Mouse (Mus musculus) megakaryocyte, embryonic 14.5 days (primary cell): ENCODE data around the gene Tenm4. TPM values are rescaled to one million over a fixed set of nuclear protein-coding genes. Genes with fewer than 3 reads are reported as not detected.

ENCODE experiments used
- H3K27me3 ChIP-seq: replicated peaks from 2 replicates; pipeline ENCODE3; 2012; ENCODE audit warnings: inconsistent platforms
- H3K36me3 ChIP-seq: replicated peaks from 2 replicates; pipeline ENCODE3; 2012; ENCODE audit warnings: low read length, inconsistent platforms, mixed read lengths
- H3K4me1 ChIP-seq: 2 replicates; pipeline ENCODE4 v1.6.1; 2012; ENCODE audit warnings: inconsistent platforms
- H3K4me3 ChIP-seq: replicated peaks from 2 replicates; pipeline ENCODE3; 2012; ENCODE audit warnings: moderate library complexity, mild to moderate bottlenecking, inconsistent platforms
- H3K9me3 ChIP-seq: 2 replicates; pipeline ENCODE4 v1.6.1; 2012; ENCODE audit warnings: inconsistent platforms
- FLI1 ChIP-seq: IDR thresholded peaks from 2 replicates; pipeline ENCODE4 v1.6.1; 2012; ENCODE audit warnings: low read length, inconsistent platforms, mixed read lengths
- GATA1 ChIP-seq: IDR thresholded peaks from 3 replicates; pipeline ENCODE4 v1.6.1; 2012; ENCODE audit warnings: mixed read lengths, low read length, inconsistent platforms, borderline replicate concordance
- polyA plus RNA-seq: library from polyadenylated mRNA; stranded (reverse); fragments of >175 nt; gene quantifications from 2 replicates; pipeline ENCODE4 v1.2.3, GENCODE M21; 2012; ENCODE audit warnings: low replicate concordance; ENCODE audit not compliant: insufficient read depth

Gene Tenm4
- polyA plus RNA-seq, 1 experiment, result not detected

GRCm38 (mm10) chr7:96572995-96573394 lies 401.9 kb downstream of the Tenm4 start:
- H3K36me3 ChIP-seq, result no peaks in the 10 kb centered on the region
- TF ChIP-seq GATA1, result no peak
- no peak for TF ChIP-seq FLI1

GRCm38 (mm10) chr7:96575202-96575650 lies 404.2 kb downstream of the Tenm4 start:
- peaks cover 18% of the 10 kb centered on the region for H3K27me3 ChIP-seq
- H3K4me1 ChIP-seq, result no peaks in the 10 kb centered on the region
- H3K4me3 ChIP-seq, result no peak overlapping the region
- no peaks in the 10 kb centered on the region for H3K36me3 ChIP-seq
- no peaks in the 10 kb centered on the region for H3K9me3 ChIP-seq
- no peak for TF ChIP-seq FLI1
- no peak for TF ChIP-seq GATA1

More at GRCm38 (mm10) chr7:96572995-96573394, 401.9 kb downstream of the Tenm4 start:
- Histone ChIP-seq H3K4me3 (no peak overlapping the region), H3K9me3 (no peaks in the 10 kb centered on the region), H3K4me1 (no peaks in the 10 kb centered on the region), H3K27me3 (peaks cover 11% of the 10 kb centered on the region)

- H3K4me1 ChIP-seq, result no peaks in the 10 kb centered on the region
- H3K4me3 ChIP-seq, result no peak overlapping the region
- TF ChIP-seq GATA1, result no peak
- no peak for TF ChIP-seq FLI1
- no peaks in the 10 kb centered on the region for H3K36me3 ChIP-seq
- no peaks in the 10 kb centered on the region for H3K9me3 ChIP-seq
- peaks cover 39% of the 10 kb centered on the region for H3K27me3 ChIP-seq
Observed at GRCm38 (mm10) chr7:96582752-96583151, 411.7 kb downstream of the Tenm4 start.

GRCm38 (mm10) chr7:96587403-96587802 lies 416.4 kb downstream of the Tenm4 start:
- H3K36me3 ChIP-seq, result no peaks in the 10 kb centered on the region
- H3K9me3 ChIP-seq, result no peaks in the 10 kb centered on the region
- no peaks in the 10 kb centered on the region for H3K4me1 ChIP-seq
- H3K4me3 ChIP-seq, result no peak overlapping the region
- TF ChIP-seq GATA1 (no peak), FLI1 (no peak)
- peaks cover 49% of the 10 kb centered on the region for H3K27me3 ChIP-seq

- Histone ChIP-seq H3K4me3 (no peak overlapping the region), H3K4me1 (no peaks in the 10 kb centered on the region), H3K36me3 (no peaks in the 10 kb centered on the region), H3K27me3 (peaks cover 49% of the 10 kb centered on the region), H3K9me3 (no peaks in the 10 kb centered on the region)
- TF ChIP-seq GATA1, result no peak
- TF ChIP-seq FLI1, result no peak
Observed at GRCm38 (mm10) chr7:96588567-96588966, 417.5 kb downstream of the Tenm4 start.

- no peaks in the 10 kb centered on the region for H3K4me1 ChIP-seq
- peaks cover 58% of the 10 kb centered on the region for H3K27me3 ChIP-seq
- H3K4me3 ChIP-seq, result no peak overlapping the region
- H3K36me3 ChIP-seq, result no peaks in the 10 kb centered on the region
- H3K9me3 ChIP-seq, result no peaks in the 10 kb centered on the region
- no peak for TF ChIP-seq FLI1
- no peak for TF ChIP-seq GATA1
Observed at GRCm38 (mm10) chr7:96595535-96596295, 424.7 kb downstream of the Tenm4 start.

- Histone ChIP-seq H3K27me3 (peaks cover 61% of the 10 kb centered on the region), H3K36me3 (no peaks in the 10 kb centered on the region), H3K9me3 (no peaks in the 10 kb centered on the region), H3K4me3 (no peak overlapping the region), H3K4me1 (no peaks in the 10 kb centered on the region)
- TF ChIP-seq GATA1, result no peak
- no peak for TF ChIP-seq FLI1
Observed at GRCm38 (mm10) chr7:96596402-96597195, 425.6 kb downstream of the Tenm4 start.

- TF ChIP-seq GATA1 (no peak), FLI1 (no peak)
- Histone ChIP-seq H3K4me1 (no peaks in the 10 kb centered on the region), H3K9me3 (no peaks in the 10 kb centered on the region), H3K27me3 (peaks cover 59% of the 10 kb centered on the region), H3K4me3 (no peak overlapping the region), H3K36me3 (no peaks in the 10 kb centered on the region)
Observed at GRCm38 (mm10) chr7:96597871-96598270, 426.8 kb downstream of the Tenm4 start.

- TF ChIP-seq FLI1 (no peak), GATA1 (no peak)
- H3K4me3 ChIP-seq, result no peak overlapping the region
Observed at GRCm38 (mm10) chr7:96599081-96599480, 428.0 kb downstream of the Tenm4 start.

More at GRCm38 (mm10) chr7:96599081-96599480, 428.0 kb downstream of the Tenm4 start:
- H3K27me3 ChIP-seq, result peaks cover 55% of the 10 kb centered on the region
- H3K9me3 ChIP-seq, result no peaks in the 10 kb centered on the region
- no peaks in the 10 kb centered on the region for H3K36me3 ChIP-seq
- no peaks in the 10 kb centered on the region for H3K4me1 ChIP-seq
